Mouse (Mus musculus): Measurements from ENCODE around the gene Lck. TPM values are rescaled to one million over a fixed set of nuclear protein-coding genes. Genes with fewer than 3 reads are reported as not detected.

Lck gene
- total RNA-seq, 1 experiment from 2014 or later = 167 TPM

Other genes with a start within 250 kb of the Lck start
- 82.3 to 106 TPM (median 84.6 TPM) in 3 replicates for gene Rbbp4, start 238.3 kb downstream of the Lck start, total RNA-seq (2017)
- 58.5 to 68.8 TPM (median 66.8 TPM) in 3 replicates for gene Zbtb8os, start 237.9 kb downstream of the Lck start, total RNA-seq (2017)
- gene Zbtb8a, start 195.5 kb downstream of the Lck start, total RNA-seq (2017) = 1.7 to 7.3 TPM (median 4.5 TPM) in 3 replicates
- gene Zbtb8b, start 132.8 kb downstream of the Lck start, total RNA-seq (2017) = not detected in 3 replicates
- gene Bsdc1, start 112.1 kb downstream of the Lck start, total RNA-seq (2017) = 52.2 to 66.3 TPM (median 52.5 TPM) in 3 replicates
- gene Tssk3, start 82.6 kb downstream of the Lck start, total RNA-seq (2017) = not detected in 3 replicates
- gene Fam229a, start 82.5 kb downstream of the Lck start, total RNA-seq (2017) = not detected in 3 replicates
- 11.7 to 14.4 TPM (median 14.4 TPM) in 3 replicates for gene Marcksl1, start 60.1 kb downstream of the Lck start, total RNA-seq (2017)
- 62.9 to 100 TPM (median 82.2 TPM) in 3 replicates for gene Hdac1, start 30.9 kb downstream of the Lck start, total RNA-seq (2017)
- not detected in 3 replicates for gene Fam167b, start 4.9 kb upstream of the Lck start, total RNA-seq (2017)
- 109 to 129 TPM (median 125 TPM) in 3 replicates for gene Eif3i, start 27.0 kb upstream of the Lck start, total RNA-seq (2017)
- gene Tmem234, start 27.0 kb upstream of the Lck start, total RNA-seq (2017) = 189 to 234 TPM (median 226 TPM) in 3 replicates
- 0.78 TPM in 1 of 3 replicates, not detected in the others for gene Dcdc2b, start 40.6 kb upstream of the Lck start, total RNA-seq (2017)
- gene Iqcc, start 45.5 kb upstream of the Lck start, total RNA-seq (2017) = 13.5 to 20.9 TPM (median 15.1 TPM) in 3 replicates
- 30.9 to 112 TPM (median 62.0 TPM) in 3 replicates for gene Ccdc28b, start 50.3 kb upstream of the Lck start, total RNA-seq (2017)
- gene Txlna, start 67.4 kb upstream of the Lck start, total RNA-seq (2017) = 27.6 to 67.4 TPM (median 64.4 TPM) in 3 replicates
- gene Kpna6, start 99.1 kb upstream of the Lck start, total RNA-seq (2017) = 16.8 to 32.2 TPM (median 18.2 TPM) in 3 replicates
- 4.0 to 6.4 TPM (median 4.1 TPM) in 3 replicates for gene Tmem39b, start 123.2 kb upstream of the Lck start, total RNA-seq (2017)
- gene Khdrbs1, start 168.7 kb upstream of the Lck start, total RNA-seq (2017) = 89.2 to 110 TPM (median 89.5 TPM) in 3 replicates
- 478 to 539 TPM (median 505 TPM) in 3 replicates for gene Ptp4a2, start 237.6 kb upstream of the Lck start, total RNA-seq (2017)